ENCODE assay signal across 17 mouse cellular contexts in genomic region chr6:12649633-12650032, GRCm38 (mm10).
"Had no signal": no experiment of that assay in that cellular context is flagged by ENCODE, and none has a peak within 500 bp of the region (broad histone marks: within the 10 kb centered on the region; RNA-seq: fewer than 3 reads in every experiment).

No protein-coding gene starts in this region.

- H3K4me1 ChIP-seq: limb, embryonic 12.5 days; limb, embryonic 15.5 days; midbrain, embryonic 12.5 days had no signal

- H3K9me3 ChIP-seq: limb, embryonic 12.5 days; limb, embryonic 15.5 days; midbrain, embryonic 12.5 days; neural tube, embryonic 13.5 days had no signal

- H3K9ac ChIP-seq: limb, embryonic 12.5 days; limb, embryonic 15.5 days; liver, embryonic 14.5 days; liver, postnatal 0 days; lung, embryonic 14.5 days; midbrain, embryonic 12.5 days; neural tube, embryonic 13.5 days had no signal

- H3K27ac ChIP-seq: limb, embryonic 12.5 days; limb, embryonic 15.5 days; liver, embryonic 14.5 days; macrophage; midbrain, embryonic 12.5 days; neural tube, embryonic 13.5 days had no signal

- H3K4me3 ChIP-seq: limb, embryonic 12.5 days; limb, embryonic 15.5 days; midbrain, embryonic 12.5 days; neural tube, embryonic 13.5 days had no signal

- DNase-seq: kidney, adult 9 months; kidney, postnatal 14 days; kidney, postnatal 4 days; left cerebral cortex, postnatal 4 days; liver, postnatal 0 days; lung, embryonic 14.5 days; thymus, adult 18-20 months; thymus, postnatal 36 days had no signal

- H3K4me2 ChIP-seq: limb, embryonic 12.5 days; limb, embryonic 15.5 days; liver, embryonic 11.5 days; lung, embryonic 14.5 days; midbrain, embryonic 12.5 days; neural tube, embryonic 13.5 days had no signal

- H3K27me3 ChIP-seq: limb, embryonic 12.5 days; limb, embryonic 15.5 days; midbrain, embryonic 12.5 days; neural tube, embryonic 13.5 days had no signal

- H3K36me3 ChIP-seq: limb, embryonic 12.5 days; limb, embryonic 15.5 days; midbrain, embryonic 12.5 days; neural tube, embryonic 13.5 days had no signal

- ATAC-seq: liver, postnatal 0 days; lung, postnatal 0 days; midbrain, embryonic 16.5 days had no signal
